Mouse (Mus musculus) stomach, embryonic 14.5 days (tissue): ENCODE measurements at regions not wholly inside any gene's neighbourhood (a gene's known extent, or its start where the extent isn't known, plus 50 kb on each side); places are given as distances from the start of the nearest gene placed in this dataset.

Source experiments
- ATAC-seq: fragments of 200-750 bp; cut with Nextera tagmentation; 2 replicates; pipeline ENCODE4 v1.8.0; 2017; ENCODE audit warnings: low read depth, moderate TSS enrichment; ENCODE audit not compliant: insufficient number of reproducible peaks, insufficient read depth, low FRiP score
- H3K27ac ChIP-seq: fragments of 300-500 bp; sonication (generic); 2 replicates; pipeline ENCODE4 v1.5.1; 2014; ENCODE audit warnings: mild to moderate bottlenecking, low read length, moderate library complexity, mixed read lengths
- H3K27me3 ChIP-seq: fragments of 300-500 bp; sonication (generic); 2 replicates; pipeline ENCODE4 v1.6.1; 2014; ENCODE audit warnings: low read length, control low read depth, mixed read lengths; ENCODE audit not compliant: control insufficient read depth, insufficient read depth
- H3K36me3 ChIP-seq: fragments of 300-500 bp; sonication (generic); 2 replicates; pipeline ENCODE4 v1.6.1; 2014; ENCODE audit warnings: mild to moderate bottlenecking, control low read depth, low read length, moderate library complexity, mixed read lengths; ENCODE audit not compliant: control insufficient read depth, insufficient read depth
- H3K4me1 ChIP-seq: fragments of 300-500 bp; sonication (generic); 2 replicates; pipeline ENCODE4 v1.6.1; 2014; ENCODE audit warnings: low read length, control low read depth, mixed read lengths; ENCODE audit not compliant: control insufficient read depth, insufficient read depth
- H3K4me2 ChIP-seq: fragments of 300-500 bp; sonication (generic); replicated peaks from 2 replicates; pipeline ENCODE4 v1.6.1; 2014; ENCODE audit warnings: low read depth, low read length, control low read depth
- H3K4me3 ChIP-seq: fragments of 300-500 bp; sonication (generic); 2 replicates; pipeline ENCODE4 v1.5.1; 2014; ENCODE audit warnings: low read depth, low read length, control low read depth
- H3K9ac ChIP-seq: fragments of 300-500 bp; sonication (generic); replicated peaks from 2 replicates; pipeline ENCODE4 v1.6.1; 2014; ENCODE audit warnings: low read depth, mild to moderate bottlenecking, control low read depth, low read length, moderate library complexity, mixed read lengths
- H3K9me3 ChIP-seq: fragments of 300-500 bp; sonication (generic); 2 replicates; pipeline ENCODE4 v1.6.1; 2016; ENCODE audit warnings: low read depth, low read length, control low read depth; ENCODE audit not compliant: control insufficient read depth
- WGBS: fragments of 180-500 bp; shearing (Covaris S2); extraction: QIAGEN DNeasy Blood & Tissue Kit; methylation state at CpG from one replicate; pipeline ENCODE4 v1.1.7; 2014; 5-methylcytosine and 5-hydroxymethylcytosine counted together

DNA sequence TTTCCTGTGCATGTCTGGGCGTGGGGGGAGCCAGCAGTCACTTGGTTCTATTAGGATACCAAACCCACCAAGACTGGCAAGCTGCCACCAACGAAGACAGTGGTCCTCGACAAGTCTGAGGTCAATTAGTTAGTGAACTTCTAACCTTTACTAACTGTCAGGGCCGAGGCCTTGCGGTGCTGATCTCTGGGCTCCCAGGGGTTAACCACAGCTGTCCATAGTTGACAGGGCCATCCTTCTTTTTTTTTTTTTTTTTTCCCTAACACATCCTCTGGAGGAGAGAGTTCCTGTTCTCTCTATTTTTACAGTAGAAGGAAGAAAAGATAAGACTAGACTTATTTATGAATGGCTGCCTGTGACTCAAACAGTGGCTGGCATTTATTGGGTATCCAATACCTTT is 663.5 kb downstream of the Slc22a22 start:
- no peaks in the 10 kb centered on the region for H3K4me1 ChIP-seq
- H3K27me3 ChIP-seq = no peaks in the 10 kb centered on the region
- H3K27ac ChIP-seq = no peak overlapping the region
- H3K4me3 ChIP-seq = no peak overlapping the region
- no peak for ATAC-seq
- H3K36me3 ChIP-seq = no peaks in the 10 kb centered on the region
- H3K9ac ChIP-seq = no peak overlapping the region
- 35% methylated on average over 5 of the region's 5 CpGs for whole genome bisulfite sequencing
- no peaks in the 10 kb centered on the region for H3K9me3 ChIP-seq
- H3K4me2 ChIP-seq = no peak overlapping the region

DNA sequence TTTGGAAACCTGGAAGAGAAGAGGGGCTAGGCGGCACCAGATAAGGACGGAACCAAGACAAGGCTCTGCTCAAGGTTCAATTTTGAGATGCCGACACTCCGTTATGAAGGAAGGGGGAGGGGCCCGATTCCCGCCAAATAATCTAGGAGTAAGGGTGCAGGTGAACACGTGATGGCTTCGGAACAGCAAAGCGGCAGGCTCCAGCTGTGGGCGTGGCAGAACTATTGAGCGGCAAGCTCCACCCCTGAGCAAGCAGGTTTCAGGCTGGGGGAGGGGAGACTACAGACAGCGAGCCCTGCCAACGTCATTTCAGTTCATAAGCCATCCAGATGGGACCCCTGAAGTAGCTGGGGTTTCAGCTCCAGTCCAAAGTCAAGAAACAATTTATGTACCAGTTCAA is 667.3 kb downstream of the Slc22a22 start:
- H3K27ac ChIP-seq = no peak overlapping the region
- no peaks in the 10 kb centered on the region for H3K9me3 ChIP-seq
- 44% methylated on average over 13 of the region's 13 CpGs for WGBS
- H3K36me3 ChIP-seq = no peaks in the 10 kb centered on the region
- no peak overlapping the region for H3K4me3 ChIP-seq
- H3K27me3 ChIP-seq = no peaks in the 10 kb centered on the region
- no peaks in the 10 kb centered on the region for H3K4me1 ChIP-seq
- no peak overlapping the region for H3K9ac ChIP-seq
- H3K4me2 ChIP-seq = no peak overlapping the region
- no peak for ATAC-seq

DNA sequence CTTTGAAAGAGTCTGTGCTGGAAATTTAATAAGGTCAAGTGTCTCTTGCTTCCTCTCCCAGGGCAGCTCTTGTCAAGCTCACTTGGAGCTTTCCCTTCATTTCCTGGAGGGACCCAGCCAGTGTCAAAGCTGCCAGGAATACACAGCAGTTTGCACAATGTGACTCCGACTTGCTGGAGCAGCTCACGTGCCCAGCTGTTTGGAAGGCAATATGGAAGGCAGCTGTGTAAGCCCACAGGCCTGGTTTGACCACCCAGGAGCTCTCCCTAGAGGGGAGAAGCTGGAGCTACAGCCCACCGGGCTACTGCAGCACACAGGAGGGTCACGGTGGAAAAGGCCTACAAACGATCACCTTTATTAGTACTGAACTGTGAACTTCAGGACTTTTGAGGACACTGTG is 669.8 kb downstream of the Slc22a22 start:
- WGBS = 49% methylated on average over 5 of the region's 5 CpGs
- no peak overlapping the region for H3K4me2 ChIP-seq
- H3K9me3 ChIP-seq = no peaks in the 10 kb centered on the region
- H3K4me1 ChIP-seq = no peaks in the 10 kb centered on the region
- H3K9ac ChIP-seq = no peak overlapping the region
- no peaks in the 10 kb centered on the region for H3K27me3 ChIP-seq
- H3K4me3 ChIP-seq = no peak overlapping the region
- H3K27ac ChIP-seq = no peak overlapping the region
- H3K36me3 ChIP-seq = no peaks in the 10 kb centered on the region
- ATAC-seq = no peak

DNA sequence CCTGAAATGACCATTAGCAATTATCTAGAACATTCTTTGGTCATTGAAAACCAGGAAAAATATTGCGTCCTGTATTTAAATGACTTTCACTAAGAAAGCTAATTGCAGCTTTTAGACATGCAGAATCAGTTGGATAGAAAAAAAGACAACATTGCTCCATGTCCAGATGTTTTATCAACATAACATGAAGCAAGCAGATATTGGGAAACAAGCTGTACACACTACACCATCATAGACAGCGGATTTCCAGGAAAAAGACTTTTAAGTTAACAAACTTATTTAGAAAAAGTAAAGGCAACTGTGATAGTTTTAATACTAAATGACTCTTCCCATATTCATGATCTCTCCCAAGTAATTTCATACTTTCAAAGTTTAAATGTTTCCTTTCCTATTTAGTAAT is 675.5 kb downstream of the Slc22a22 start:
- no peaks in the 10 kb centered on the region for H3K9me3 ChIP-seq
- no peak overlapping the region for H3K27ac ChIP-seq
- no peak for ATAC-seq
- H3K4me3 ChIP-seq = no peak overlapping the region
- H3K9ac ChIP-seq = no peak overlapping the region
- no peaks in the 10 kb centered on the region for H3K4me1 ChIP-seq
- no peaks in the 10 kb centered on the region for H3K27me3 ChIP-seq
- 91% methylated on average over 2 of the region's 2 CpGs for WGBS
- H3K4me2 ChIP-seq = no peak overlapping the region
- no peaks in the 10 kb centered on the region for H3K36me3 ChIP-seq

DNA sequence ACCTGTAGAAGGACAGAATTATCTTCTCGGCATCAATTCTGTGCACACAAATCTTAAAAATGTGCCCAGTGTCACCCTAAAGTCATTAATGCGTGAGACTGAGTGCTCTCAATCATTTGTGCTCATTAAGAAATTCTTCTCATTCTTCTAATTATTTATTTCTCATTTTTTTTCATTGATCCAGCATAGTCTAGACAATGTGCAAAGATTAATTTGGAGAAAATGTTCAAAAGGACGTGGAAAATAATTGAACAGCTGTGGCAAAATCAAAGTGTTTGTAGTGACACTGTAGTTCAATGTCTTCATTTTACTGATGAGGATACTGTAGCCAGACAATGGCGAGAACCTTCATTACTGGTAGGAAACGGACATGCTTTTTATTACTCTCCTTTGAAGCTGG is 702.0 kb downstream of the Slc22a22 start:
- Histone ChIP-seq H3K27ac (no peak overlapping the region), H3K9ac (no peak overlapping the region), H3K9me3 (no peaks in the 10 kb centered on the region), H3K4me3 (no peak overlapping the region), H3K4me1 (no peaks in the 10 kb centered on the region), H3K36me3 (no peaks in the 10 kb centered on the region), H3K27me3 (no peaks in the 10 kb centered on the region), H3K4me2 (no peak overlapping the region)
- ATAC-seq = no peak
- WGBS = 66% methylated on average over 5 of the region's 5 CpGs

DNA sequence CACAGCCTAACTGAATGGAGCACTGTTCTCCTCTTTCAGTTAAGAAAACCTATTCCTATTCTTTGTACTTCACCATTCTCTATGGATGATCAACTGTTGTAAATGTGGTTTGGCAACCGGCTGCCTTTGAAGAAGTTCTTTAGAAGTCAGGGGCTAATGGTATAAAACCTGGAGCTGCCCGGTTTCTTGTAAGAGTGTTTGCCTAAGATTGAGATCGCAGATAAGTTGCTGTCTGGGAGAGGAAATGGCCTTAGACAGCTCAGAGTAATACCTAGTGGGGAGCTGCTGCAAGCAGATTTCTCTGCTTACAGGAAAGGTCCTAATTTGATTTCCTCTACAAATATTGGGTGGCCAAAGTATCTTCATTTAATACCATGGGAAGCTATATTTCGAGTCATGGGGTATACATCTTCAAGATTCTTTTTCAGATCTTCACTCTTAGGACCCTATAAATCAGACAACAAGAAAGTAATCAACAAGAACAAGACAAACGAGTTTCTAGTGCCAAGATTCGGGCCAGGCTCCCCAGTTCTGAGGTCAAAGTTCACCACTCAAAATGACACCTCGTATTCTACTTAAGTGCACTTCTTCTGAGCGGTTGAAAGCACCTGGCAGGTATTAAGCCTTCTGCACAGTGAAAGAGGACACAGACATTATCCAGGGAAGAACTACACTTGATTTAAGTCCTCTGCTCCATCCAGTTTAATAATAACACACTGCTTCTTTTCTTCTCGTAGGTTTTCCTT is 702.6 kb downstream of the Slc22a22 start:
- Histone ChIP-seq H3K27ac (no peak overlapping the region), H3K4me2 (no peak overlapping the region), H3K27me3 (no peaks in the 10 kb centered on the region), H3K4me3 (no peak overlapping the region), H3K9me3 (no peaks in the 10 kb centered on the region), H3K4me1 (no peaks in the 10 kb centered on the region), H3K9ac (no peak overlapping the region), H3K36me3 (no peaks in the 10 kb centered on the region)
- WGBS = 20% methylated on average over 9 of the region's 9 CpGs
- no peak for ATAC-seq

DNA sequence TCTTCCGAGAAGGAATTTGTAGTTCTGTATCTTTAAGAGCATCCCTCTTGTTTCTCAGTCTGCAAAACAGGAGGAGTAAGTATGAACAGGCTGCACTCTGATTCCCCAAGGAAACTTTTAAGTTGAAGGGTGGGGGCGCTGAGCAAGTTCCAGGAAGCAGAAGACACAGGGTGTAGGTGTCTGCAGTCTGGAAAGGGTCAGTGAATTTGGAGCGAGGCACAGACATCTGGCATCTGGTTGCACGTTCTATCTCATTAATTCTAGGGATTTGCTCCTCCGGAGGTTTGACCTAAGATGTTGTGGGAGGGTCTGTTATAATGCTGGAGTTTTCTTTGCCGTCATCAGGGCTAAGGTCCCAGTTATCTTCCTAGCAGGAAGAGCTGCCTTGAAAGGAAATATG is 711.1 kb downstream of the Slc22a22 start:
- Histone ChIP-seq H3K4me1 (no peaks in the 10 kb centered on the region), H3K4me2 (no peak overlapping the region), H3K9me3 (no peaks in the 10 kb centered on the region), H3K27me3 (no peaks in the 10 kb centered on the region), H3K4me3 (no peak overlapping the region), H3K9ac (no peak overlapping the region), H3K36me3 (no peaks in the 10 kb centered on the region), H3K27ac (no peak overlapping the region)
- ATAC-seq = peak; percentile 46; the same call in 1 of the 2 replicates
- 49% methylated on average over 6 of the region's 6 CpGs for WGBS

DNA sequence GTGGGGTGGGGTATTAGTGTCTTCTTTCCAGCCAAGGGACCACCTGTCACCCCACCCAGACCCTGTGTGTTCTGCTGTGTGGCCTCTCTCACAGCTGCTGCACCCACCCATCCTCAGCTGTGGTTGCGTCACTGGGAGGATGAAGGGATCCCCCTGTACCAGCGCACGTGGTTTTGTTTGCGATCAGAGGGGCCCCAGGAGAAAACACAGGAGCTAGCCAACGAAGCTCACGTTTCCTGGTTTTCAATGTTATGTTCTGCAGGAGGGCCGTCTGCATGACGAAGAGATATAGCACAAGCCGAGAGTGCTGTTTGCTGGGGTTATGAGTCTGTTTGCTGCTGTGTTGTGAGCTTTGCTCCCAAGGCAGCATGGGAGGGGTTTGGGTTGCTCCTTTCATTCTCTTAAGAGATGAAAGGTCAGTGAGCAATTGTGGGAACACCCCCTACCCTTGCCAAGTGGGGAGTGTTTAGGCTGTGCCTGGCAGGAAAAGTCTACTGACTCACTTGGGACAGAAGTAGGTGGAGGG is 712.4 kb downstream of the Slc22a22 start:
- peak; percentile 75 for ATAC-seq
- Histone ChIP-seq H3K4me2 (peak overlapping the region; percentile 26), H3K27ac (no peak overlapping the region), H3K4me1 (no peaks in the 10 kb centered on the region), H3K9me3 (no peaks in the 10 kb centered on the region), H3K36me3 (no peaks in the 10 kb centered on the region), H3K27me3 (no peaks in the 10 kb centered on the region), H3K9ac (no peak overlapping the region), H3K4me3 (no peak overlapping the region)
- WGBS = 21% methylated on average over 9 of the region's 9 CpGs

DNA sequence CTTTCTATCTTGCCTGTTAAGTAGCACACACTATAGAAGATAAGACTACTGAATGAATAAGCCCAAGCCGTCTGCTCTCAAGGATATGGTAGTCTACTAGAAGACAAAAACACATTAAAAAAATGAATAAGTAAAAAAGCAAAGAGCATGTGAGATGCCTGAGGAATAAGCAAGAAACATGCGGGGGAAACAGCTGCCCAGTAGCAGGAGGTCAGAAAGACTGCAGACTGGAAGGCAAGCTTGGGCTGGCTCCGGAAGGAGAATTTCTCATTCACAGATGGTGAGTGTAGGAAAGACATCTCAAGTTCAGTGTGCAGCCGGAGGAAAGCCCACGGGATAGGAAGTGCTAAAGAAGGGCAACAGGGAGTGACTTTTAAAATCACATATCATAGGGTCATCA is 713.4 kb downstream of the Slc22a22 start:
- no peak for ATAC-seq
- WGBS = 58% methylated on average over 5 of the region's 5 CpGs
- H3K4me1 ChIP-seq = no peaks in the 10 kb centered on the region

More for the DNA sequence above, 713.4 kb downstream of the Slc22a22 start:
- no peak overlapping the region for H3K27ac ChIP-seq
- H3K4me2 ChIP-seq = no peak overlapping the region
- no peak overlapping the region for H3K9ac ChIP-seq
- no peak overlapping the region for H3K4me3 ChIP-seq
- H3K36me3 ChIP-seq = no peaks in the 10 kb centered on the region
- no peaks in the 10 kb centered on the region for H3K27me3 ChIP-seq
- H3K9me3 ChIP-seq = no peaks in the 10 kb centered on the region
